Mouse (Mus musculus): ENCODE data around the gene Ntn1. TPM values are rescaled to one million over a fixed set of nuclear protein-coding genes. Genes with fewer than 3 reads are reported as not detected.
A peak's percentile ranks its signal among the peaks of the same experiment; 100 is the strongest.

The Ntn1 gene
- 10 to 100 TPM; 12.2 to 14.4 TPM for total RNA-seq (2021)
- long read RNA-seq, experiment 1, full-length matches to known transcripts = 2 of 8 reads
- long read RNA-seq, experiment 1, partial matches to known transcripts = 0 of 8 reads
- long read RNA-seq, experiment 1, other reads (novel, unspliced or antisense) = 6 of 8 reads
- long read RNA-seq, experiment 2, full-length matches to known transcripts = 2 of 9 reads
- long read RNA-seq, experiment 2, partial matches to known transcripts = 1 of 9 reads
- long read RNA-seq, experiment 2, other reads (novel, unspliced or antisense) = 6 of 9 reads

- DNase-seq = no peak
These were observed at the start of gene Ntn1 for GRCm38 (mm10) chr11:68400727-68401219. Gene Ntn1 (minus strand): TSS chr11:68400823.

GRCm38 (mm10) chr11:68448356-68448755 lies 47.7 kb upstream of the Ntn1 start:
- no peak for DNase-seq

GRCm38 (mm10) chr11:68447242-68447641 lies 46.6 kb upstream of the Ntn1 start:
- no peak for DNase-seq

- DNase-seq = no peak
These were observed 45.9 kb upstream of the Ntn1 start for GRCm38 (mm10) chr11:68446547-68446946.

GRCm38 (mm10) chr11:68445901-68446300 lies 45.3 kb upstream of the Ntn1 start:
- no peak for DNase-seq

GRCm38 (mm10) chr11:68442983-68443638 lies 42.5 kb upstream of the Ntn1 start:
- no peak for DNase-seq

GRCm38 (mm10) chr11:68442346-68442745 lies 41.7 kb upstream of the Ntn1 start:
- no peak for DNase-seq

GRCm38 (mm10) chr11:68440965-68441364 lies 40.3 kb upstream of the Ntn1 start:
- no peak for DNase-seq

GRCm38 (mm10) chr11:68440100-68440499 lies 39.5 kb upstream of the Ntn1 start:
- DNase-seq = no peak

- no peak for DNase-seq
These were observed 35.8 kb upstream of the Ntn1 start for GRCm38 (mm10) chr11:68436376-68436775.

- DNase-seq = no peak
These were observed 35.0 kb upstream of the Ntn1 start for GRCm38 (mm10) chr11:68435601-68436000.

- DNase-seq = no peak
These were observed 34.1 kb upstream of the Ntn1 start for GRCm38 (mm10) chr11:68434697-68435096.

- no peak for DNase-seq
These were observed 32.9 kb upstream of the Ntn1 start for GRCm38 (mm10) chr11:68433534-68433933.

GRCm38 (mm10) chr11:68432361-68433021 lies 31.9 kb upstream of the Ntn1 start:
- DNase-seq = no peak

- peak; percentile 83 for DNase-seq
These were observed 31.2 kb upstream of the Ntn1 start, which contains the start of gene Pik3r5 for GRCm38 (mm10) chr11:68431699-68432360. Gene Pik3r5 (plus strand): TSS chr11:68432121.

- no peak for DNase-seq
These were observed 30.0 kb upstream of the Ntn1 start for GRCm38 (mm10) chr11:68430662-68431061.

- DNase-seq = no peak
These were observed 26.5 kb upstream of the Ntn1 start for GRCm38 (mm10) chr11:68427083-68427570.

GRCm38 (mm10) chr11:68425492-68426315 lies 25.1 kb upstream of the Ntn1 start:
- no peak for DNase-seq

- peak; percentile 31 for DNase-seq
These were observed 17.2 kb upstream of the Ntn1 start for GRCm38 (mm10) chr11:68417831-68418230.

GRCm38 (mm10) chr11:68417001-68417400 lies 16.4 kb upstream of the Ntn1 start:
- DNase-seq = no peak

- peak; percentile 79 for DNase-seq
These were observed 7.5 kb upstream of the Ntn1 start for GRCm38 (mm10) chr11:68408127-68408526.

Measured in gastrocnemius, postnatal 10 days (tissue).